Mouse (Mus musculus) gonadal fat pad, adult 2 months (tissue): ENCODE results near the gene Snapc5. TPM values are rescaled to one million over a fixed set of nuclear protein-coding genes. Genes with fewer than 3 reads are reported as not detected.

Source experiments
- DNase-seq: peaks from one replicate; pipeline ENCODE4 v3.0.0-alpha.2; 2012; ENCODE audit warnings: low read depth
- polyA plus RNA-seq: library from polyadenylated mRNA; depleted of rRNA; stranded (reverse); fragments of >200 nt; gene quantifications from 2 replicates; pipeline ENCODE4 v1.2.3, GENCODE M21; 2012

Gene Snapc5
- polyA plus RNA-seq, 1 experiment: 13.4 TPM

DNA sequence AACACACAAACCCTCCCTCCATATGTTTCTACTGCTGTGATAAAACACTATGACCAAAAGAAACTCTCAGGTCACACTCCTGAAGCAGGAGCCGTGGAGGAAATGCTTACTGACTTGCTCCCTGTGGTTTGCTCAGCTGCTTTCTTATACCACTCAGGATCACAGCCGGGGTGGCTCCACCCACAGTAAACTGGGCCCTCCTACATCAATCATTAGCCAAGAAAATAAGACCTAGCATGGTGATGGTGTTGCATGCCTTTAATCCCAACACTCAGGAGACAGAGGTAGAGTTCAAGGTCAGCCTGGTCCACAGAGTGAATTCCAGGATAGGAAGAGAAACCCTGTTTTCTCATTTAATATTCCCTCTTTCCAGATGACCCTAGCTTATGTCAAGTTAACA is 20.8 kb downstream of the Snapc5 start:
- DNase-seq: no peak

DNA sequence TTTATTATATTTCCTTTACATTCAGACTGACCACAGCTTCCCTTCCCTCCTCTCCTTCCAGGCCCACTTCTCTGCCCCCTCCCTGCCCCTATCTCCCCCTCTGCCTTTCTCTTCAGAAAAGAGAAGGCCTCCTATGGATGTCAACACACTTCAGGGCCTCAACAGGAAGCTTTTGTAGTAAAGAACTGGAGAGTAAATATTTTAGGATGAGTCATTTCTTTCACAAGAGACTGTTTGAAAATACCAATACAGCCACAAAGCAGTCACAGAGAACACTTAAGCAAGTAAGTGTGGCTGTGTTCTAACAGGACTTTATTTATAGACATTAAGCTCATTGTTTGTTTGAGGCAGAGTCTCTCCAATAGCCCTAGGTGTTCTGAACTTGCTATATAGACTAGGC is 23.3 kb downstream of the Snapc5 start:
- no peak for DNase-seq

DNA sequence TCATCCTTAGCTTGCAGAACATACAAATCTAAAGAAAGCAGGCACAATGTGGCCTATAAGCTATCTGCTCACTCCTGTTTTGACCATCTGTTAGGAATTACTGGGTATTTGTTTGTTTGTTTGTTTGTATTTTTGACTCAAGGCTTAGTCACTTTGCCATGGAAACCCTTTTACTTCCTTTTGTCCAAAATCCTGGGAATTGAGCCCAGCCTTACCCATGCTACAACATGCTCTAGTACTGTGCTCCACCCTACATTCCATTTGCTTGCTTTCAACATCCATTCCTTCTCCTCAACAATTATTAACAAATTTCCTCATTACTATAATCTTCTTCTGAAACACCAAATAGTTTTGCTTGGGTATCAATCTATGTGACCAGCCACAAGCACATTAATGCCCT is 23.8 kb downstream of the Snapc5 start:
- DNase-seq: no peak

DNA sequence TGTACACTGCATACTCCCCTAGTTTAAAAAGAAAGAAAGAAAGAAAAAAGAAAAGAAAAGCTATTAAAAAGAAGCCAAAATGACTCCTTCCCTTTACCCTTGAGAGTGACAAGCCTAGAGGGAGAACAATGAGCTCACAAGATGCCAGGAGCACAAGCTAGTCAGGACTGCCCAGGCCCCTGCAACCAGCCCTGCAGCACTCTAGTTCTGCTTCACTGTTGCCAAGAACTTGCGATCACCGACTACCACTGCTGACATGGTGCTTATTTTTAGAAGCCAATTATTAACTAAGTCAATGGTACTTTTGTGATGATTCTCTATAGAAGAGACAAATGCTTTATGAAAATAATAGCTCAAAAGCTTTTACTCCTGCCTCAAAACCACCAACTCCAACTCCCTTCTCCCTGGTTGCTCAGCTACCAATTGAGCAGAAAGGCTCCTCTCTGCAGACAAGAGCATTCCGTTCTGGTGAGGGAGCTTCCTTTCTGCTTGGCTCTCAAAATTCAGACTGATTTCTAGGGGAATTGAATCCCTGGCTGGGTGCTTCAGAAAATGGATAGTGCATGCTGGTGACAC is 28.5 kb downstream of the Snapc5 start:
- no peak for DNase-seq

DNA sequence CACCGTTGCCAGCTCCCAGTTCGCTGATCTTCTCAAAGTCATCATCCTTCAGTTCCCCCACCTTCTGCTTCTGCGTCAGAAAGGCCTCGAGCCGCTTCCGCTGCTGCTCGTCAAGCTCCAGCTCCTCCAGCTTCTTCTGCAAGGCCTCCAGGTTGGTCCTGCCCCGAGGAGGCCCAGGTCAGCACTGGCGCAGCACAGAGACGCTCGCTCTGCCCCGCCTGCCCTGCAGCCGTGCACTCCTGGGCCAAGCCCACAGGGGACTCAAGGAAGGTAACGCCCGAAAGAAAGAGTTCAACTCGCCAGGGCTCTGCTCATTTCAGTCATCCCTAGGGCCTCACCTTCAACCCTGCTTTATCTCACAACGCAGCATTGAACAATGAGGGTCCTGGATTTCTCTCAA is 35.4 kb downstream of the Snapc5 start:
- no peak for DNase-seq

DNA sequence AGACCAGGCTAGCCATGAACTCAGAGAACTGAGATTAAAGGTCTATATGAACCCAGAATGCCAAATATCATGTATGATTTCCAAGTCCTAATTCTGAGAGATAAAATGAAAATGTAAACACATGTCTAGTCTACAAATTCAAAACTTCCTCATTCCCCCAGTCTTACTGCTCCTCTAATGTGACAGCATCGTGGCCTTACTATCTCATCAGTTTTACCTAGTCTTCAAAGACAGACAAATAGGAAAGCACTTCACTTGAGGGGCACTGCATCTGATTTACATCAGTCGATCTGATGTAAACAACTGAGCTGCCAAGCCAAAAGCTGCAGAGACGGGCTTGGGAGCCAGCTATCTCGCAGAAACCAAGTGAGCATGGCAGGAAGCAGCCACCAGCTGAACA is 37.0 kb downstream of the Snapc5 start:
- DNase-seq: no peak

DNA sequence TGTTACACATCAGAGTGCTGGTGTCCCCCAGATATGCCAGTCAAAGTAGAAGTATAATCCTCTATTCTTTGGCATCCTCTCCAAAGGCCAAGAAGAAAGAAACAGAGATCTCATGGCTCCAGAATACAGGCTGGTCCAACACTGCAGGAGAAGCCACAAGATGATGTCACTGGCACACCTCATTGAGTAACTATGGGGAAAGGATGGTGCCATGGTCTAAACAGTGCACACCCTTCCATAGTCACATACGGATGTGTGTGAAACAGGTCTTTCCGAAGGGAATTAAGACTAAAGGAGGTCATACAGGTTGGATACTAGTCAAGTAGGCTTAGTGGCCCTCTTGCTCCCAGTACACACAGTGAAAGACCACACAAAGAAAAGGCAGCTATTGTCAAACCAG is 37.6 kb downstream of the Snapc5 start:
- no peak for DNase-seq

DNA sequence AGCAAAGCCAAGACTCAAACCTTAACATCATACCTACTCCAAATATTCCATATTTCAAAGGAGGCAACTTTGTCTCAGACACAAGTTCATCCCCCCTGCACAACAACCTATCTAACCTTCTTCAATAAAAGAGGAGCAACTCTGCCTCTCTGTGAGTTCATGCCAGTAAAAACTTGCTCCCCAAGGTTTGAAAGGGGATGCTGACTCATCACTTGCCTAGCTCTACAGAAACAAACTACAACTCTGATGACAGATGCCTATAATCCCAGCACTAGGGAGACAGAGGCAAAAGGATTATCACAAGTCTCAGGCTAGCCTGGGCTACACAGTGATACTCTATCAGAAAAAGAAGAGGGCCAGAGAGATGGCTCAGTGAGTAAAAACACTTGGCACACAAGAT is 38.8 kb downstream of the Snapc5 start:
- no peak for DNase-seq

DNA sequence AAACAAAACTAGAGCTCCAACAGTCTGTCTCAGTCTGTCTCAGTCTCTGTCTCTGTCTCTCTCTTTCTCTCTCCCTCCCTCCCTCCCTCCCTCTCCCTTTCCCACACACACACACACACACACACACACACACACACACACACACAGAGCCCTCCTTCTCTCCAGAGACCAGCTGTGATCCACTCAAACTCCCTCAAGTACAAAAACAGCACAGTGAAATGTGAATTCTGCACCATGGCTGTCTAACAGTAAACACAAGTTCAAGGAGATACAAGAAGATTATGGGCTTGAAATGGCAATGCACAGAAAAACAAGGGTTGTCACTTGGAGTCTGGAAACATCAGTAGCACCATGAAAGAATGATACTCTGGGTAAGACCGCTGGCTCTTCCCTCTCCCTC is 40.2 kb downstream of the Snapc5 start:
- DNase-seq: no peak

DNA sequence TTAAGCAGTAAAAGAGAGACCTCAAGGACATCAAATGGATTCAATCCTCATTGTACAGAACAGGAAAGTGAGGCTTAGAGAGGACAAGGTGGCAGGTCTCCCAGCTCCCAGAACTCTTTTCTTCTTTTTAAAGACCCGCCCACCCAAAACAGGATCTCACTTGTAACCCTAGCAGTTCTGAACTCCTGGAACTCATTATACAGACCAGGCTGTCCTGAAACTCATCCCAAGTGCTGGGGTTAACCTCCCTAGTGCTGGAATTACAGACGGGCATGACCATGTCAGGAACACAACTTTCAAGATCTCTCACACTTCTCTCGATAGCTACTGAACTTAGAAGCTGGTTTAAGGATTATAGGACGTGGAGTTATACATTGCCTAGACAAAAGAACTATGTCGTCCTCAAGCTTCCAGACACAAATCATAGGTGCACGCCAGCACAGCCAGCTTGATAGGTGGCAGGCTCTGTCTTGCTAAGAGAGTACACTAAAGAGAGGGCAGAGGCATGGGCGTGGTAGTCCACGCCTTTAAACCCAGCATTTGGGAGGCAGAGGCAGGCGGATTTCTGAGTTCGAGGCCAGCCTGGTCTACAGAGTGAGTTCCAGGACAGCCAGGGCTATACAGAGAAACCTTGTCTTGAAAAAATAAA is 40.8 kb downstream of the Snapc5 start:
- no peak for DNase-seq

DNA sequence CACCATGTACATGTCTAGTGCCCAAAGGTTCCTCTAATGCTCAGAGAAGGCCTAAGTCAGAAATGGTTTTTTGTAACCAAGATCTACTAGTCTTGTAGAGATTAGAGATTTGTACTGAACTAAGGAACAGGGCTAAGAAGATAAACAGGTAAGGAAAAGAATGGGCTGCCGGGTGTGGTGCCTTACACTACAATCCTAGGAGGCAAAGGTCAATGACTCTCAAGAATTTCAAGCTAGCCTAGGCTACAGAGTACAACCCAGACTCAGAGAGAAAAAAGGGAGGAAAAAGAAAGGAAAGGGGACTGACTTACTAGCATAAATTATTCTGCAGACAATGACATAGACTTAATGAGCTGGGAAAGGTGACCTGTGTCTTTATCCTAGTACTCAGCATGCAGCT is 41.5 kb downstream of the Snapc5 start:
- DNase-seq: no peak

DNA sequence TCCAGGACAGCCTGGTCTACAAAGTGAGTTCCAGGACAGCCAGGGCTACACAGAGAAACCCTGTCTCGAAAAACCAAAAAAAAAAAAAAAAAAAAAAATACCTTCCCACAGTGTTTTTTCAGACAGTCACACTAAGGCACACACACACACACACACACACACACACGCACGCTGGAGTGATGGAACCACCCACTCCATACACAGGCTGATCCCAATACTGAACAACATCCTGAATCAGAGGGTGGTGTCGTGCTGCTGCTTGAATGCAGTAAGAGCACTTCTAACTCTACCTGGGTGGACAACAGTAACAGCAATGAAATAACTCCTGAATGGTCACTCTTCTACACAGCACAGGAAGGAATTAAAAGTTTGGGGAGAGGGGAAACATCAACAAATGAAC is 42.4 kb downstream of the Snapc5 start:
- DNase-seq: no peak

DNA sequence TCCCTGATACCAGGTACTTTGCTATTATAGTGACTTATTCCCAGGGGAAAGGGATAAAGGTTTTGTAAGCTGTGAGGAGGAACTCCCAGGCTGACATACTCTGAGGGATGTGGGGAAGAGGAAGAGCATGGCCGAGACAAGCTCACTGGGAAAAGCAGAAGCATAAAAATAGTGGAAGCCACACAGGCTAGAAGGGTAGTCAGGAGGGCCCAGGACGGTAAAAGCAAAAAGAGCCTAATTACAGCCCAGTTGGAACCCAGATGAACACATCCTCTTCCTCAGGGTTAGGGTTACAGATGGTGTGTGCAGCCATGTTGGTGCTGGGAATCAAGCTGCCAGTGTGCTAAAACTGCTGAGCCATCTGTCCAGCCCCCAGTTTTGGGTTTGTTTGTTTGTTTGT is 43.0 kb downstream of the Snapc5 start:
- no peak for DNase-seq

DNA sequence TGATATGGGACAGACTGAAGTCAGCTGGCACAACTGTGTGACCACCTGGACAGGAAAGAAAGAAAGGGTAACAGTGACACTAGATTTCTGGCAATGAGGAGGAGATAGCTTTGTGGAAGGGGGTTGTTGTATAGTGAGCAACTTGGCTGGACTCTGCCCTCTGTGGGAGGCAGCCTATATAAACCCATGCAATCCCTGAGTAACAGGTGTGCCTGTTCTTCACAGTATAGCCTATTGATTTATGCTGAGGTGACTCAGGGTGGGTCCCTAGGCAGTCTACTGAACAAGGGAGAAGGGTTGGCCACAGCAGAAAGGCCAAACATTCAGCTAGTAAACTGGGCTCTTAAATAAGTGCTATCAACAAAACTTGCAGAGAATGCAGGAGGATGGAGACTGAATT is 46.7 kb downstream of the Snapc5 start:
- DNase-seq: no peak

DNA sequence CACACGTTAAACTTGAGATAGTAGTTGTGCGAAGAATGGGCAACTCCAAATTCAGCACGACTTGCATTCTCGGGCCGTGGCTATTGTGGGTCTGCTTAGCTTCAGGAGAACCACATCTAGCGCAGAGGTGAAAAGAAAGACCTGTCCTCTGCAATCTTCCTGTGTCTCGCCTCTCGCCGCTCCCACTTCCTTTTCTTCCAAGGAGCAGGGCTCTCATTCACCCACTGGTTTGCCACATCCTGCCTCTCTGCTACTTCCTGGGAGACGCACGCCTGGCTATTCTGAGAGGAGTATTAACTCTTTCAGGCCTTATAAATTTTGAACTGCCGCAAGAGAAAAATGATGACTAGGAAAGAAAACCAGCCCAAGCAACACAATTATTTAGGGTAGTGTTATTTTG is 48.7 kb downstream of the Snapc5 start:
- no peak for DNase-seq

DNA sequence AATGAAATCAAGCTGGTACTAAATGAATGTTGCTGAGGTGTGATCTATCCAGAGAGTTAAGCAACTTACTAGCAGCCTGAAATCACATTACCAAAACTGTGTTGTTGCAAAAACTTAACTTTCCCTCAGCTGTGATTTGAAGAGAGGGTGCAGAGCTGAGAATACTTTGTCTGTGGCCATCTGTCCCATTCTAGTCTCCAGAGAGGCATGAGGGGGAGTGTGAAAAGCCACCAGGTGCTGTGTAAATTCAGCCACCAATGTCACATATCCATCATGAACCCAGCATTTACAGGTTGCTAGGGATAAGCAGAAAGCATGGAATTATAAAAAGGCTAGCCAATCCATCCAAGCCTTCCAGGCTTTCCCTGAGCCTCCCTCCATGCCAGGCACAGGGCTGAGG is 49.9 kb downstream of the Snapc5 start:
- DNase-seq: no peak

DNA sequence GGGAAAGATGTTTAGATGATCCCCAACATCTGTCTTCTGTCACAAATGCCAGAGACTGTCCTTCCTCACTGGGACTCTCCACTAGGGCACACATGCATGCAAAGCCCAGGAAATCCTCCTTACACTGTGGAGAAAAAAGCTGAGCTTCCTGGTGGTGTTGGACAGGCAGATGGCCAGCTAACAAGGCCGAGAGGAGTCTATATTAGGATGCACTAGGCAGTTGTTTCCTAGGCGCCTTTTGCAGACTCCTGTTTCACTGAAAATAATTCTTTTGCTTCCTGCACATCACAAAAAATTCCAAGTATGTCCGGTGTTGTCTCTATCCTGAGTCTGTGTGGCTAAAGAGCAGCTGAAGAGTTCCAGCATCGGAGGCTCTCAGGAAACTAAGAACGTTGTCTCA is 52.1 kb downstream of the Snapc5 start:
- DNase-seq: no peak

DNA sequence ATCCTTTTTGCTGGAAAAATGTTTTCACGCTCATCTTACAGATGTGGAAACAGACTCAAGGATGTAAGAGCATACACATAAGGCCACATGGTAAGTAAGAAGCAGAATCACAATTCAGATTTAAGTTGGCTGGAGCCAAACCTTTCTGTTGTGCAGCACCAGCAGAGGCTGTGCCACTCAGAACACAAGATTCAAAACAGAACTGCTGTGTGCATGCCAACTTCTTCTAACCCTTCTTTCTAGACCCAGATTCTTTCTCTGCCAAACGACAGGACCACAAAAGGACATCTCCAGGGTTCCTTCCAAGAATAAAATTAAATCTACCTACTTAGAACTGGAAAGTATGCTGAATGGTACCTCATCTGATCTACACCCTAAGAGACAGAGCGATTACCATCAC is 52.6 kb downstream of the Snapc5 start:
- DNase-seq: no peak

DNA sequence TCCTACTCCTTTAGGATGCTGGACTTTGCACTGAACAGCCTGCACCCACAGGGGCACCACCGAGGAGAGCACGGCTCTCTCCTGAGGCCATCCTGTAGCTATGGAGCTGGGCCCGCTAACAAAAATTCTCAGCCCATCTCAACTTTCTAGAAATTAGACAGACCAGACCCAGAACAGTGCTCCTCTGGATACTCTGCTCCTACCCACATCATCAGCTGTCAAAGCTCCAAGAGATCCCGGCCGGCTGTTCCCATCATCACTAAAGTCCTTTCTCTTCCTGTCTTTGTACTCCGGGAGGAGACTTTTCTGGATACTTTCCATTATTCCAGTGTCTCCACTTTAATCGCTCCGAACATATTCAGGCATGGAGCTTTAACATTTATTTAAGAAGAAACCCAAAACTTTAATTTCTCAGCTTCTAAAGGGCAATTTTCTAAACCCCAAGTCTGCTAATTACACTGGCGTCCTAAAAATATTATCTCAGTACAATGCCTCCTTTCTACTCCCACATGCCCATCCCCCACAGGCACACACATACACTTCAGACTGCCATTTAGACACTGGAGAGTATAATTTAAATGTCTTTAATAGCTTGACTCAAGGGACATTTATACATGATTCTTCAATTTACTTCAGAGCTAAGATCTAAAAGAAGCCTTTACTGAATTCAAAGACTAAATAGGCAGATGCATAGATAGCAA is 53.3 kb downstream of the Snapc5 start:
- DNase-seq: no peak
